In genomic region chr6:50926313-50926712, GRCm38 (mm10) we compare ENCODE assay signal across 16 mouse cellular contexts.
"Had no signal": no experiment of that assay in that cellular context is flagged by ENCODE, and none has a peak within 500 bp of the region (broad histone marks: within the 10 kb centered on the region; RNA-seq: fewer than 3 reads in every experiment).

No protein-coding gene starts in this region.

- H3K4me1 ChIP-seq: liver, embryonic 13.5 days; megakaryocyte, embryonic 14.5 days had no signal

- H3K9ac ChIP-seq: liver, embryonic 13.5 days had no signal

- ATAC-seq: intestine, embryonic 16.5 days had no signal

- H3K4me3 ChIP-seq: liver, embryonic 13.5 days; megakaryocyte, embryonic 14.5 days had no signal

- H3K36me3 ChIP-seq: liver, embryonic 13.5 days had no signal

- H3K27ac ChIP-seq: liver, embryonic 13.5 days; stomach, postnatal 0 days had no signal

- DNase-seq: kidney, adult 18-20 months; kidney, adult 9 months; kidney, postnatal 10 days; kidney, postnatal 36 days; layer of hippocampus, postnatal 36 days; left cerebral cortex, postnatal 4 days; liver, embryonic 13.5 days; lung, adult 2 months; midbrain, embryonic 14.5 days; thymus, adult 2 months; thymus, postnatal 14 days; thymus, postnatal 4 days had no signal

- H3K4me2 ChIP-seq: liver, embryonic 13.5 days; midbrain, embryonic 11.5 days had no signal
